Mouse (Mus musculus): ENCODE measurements around the gene Otop1. TPM values are rescaled to one million over a fixed set of nuclear protein-coding genes. Genes with fewer than 3 reads are reported as not detected.

The Otop1 gene
- polyA plus RNA-seq, 1 experiment from 2014 or later: not detected

DNA sequence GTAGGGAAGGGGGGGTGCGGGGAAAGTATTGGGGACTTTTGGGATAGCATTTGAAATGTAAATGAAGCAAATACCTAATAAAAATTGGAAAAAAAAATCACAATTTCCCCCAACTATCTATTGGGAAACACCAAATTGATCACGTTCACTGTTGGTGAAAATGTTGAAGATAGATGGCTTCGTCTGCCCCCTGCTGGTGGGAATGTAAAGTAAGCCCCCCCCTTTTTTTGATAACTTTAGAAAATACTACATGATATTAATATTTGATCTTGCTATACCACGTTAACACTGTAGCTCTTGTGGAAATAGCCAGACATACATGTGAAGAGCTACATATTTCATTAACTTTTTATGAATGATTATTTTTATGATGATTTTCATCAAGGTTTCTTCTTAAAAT lies 20.6 kb upstream of the Otop1 start:
- Histone ChIP-seq H3K27me3 (replicated peaks; ENCODE audit: insufficient read depth, low read length) (no peaks in the 10 kb centered on the region), H3K9ac (replicated peaks; ENCODE audit: low read depth) (no peak overlapping the region), H3K4me1 (ENCODE audit: insufficient read depth, low read depth, low read length) (no peaks in the 10 kb centered on the region), H3K4me3 (ENCODE audit: low read depth, low read length) (no peak overlapping the region), H3K36me3 (ENCODE audit: insufficient read depth, low read length) (no peaks in the 10 kb centered on the region), H3K27ac (ENCODE audit: low read length) (no peak overlapping the region), H3K9me3 (ENCODE audit: low read length) (no peaks in the 10 kb centered on the region), H3K4me2 (replicated peaks; ENCODE audit: low read depth, low read length) (no peak overlapping the region)
- ATAC-seq (no peak), DNase-seq (ENCODE audit: low spot score) (no peak)
- TF ChIP-seq EP300 (IDR thresholded peaks at IDR 0.05) (no peak), CTCF (IDR thresholded peaks at IDR 0.05) (peak; percentile 50)
- 39% methylated on average over 4 of the region's 4 CpGs for WGBS

DNA sequence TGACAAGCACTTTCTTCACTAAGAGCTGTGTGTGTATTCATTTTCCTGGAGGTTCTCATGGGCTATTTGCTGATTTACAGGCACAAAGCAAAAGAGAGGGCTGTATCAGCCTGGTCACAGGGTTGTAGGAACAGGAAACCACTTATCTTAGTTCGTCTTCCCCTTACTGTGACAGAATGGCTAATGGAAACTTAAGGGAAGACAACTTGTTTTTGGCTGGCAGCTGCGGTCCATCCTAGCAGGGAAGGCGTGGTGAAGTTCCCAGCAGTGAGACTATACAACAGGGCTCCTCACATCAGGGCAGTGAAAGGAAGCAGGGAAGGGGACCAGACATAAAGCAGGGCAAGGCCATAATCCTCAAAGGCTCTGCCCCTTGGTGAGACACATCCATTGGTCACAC lies 20.1 kb upstream of the Otop1 start:
- no peaks in the 10 kb centered on the region for H3K27me3 ChIP-seq (replicated peaks; ENCODE audit: insufficient read depth, low read length)
- H3K4me3 ChIP-seq (ENCODE audit: low read depth, low read length): no peak overlapping the region
- no peaks in the 10 kb centered on the region for H3K9me3 ChIP-seq (ENCODE audit: low read length)
- TF ChIP-seq EP300 (IDR thresholded peaks at IDR 0.05) (no peak), CTCF (IDR thresholded peaks at IDR 0.05) (no peak)
- ATAC-seq (no peak), DNase-seq (ENCODE audit: low spot score) (no peak)
- no peaks in the 10 kb centered on the region for H3K4me1 ChIP-seq (ENCODE audit: insufficient read depth, low read depth, low read length)
- H3K27ac ChIP-seq (ENCODE audit: low read length): no peak overlapping the region
- H3K4me2 ChIP-seq (replicated peaks; ENCODE audit: low read depth, low read length): no peak overlapping the region
- no peaks in the 10 kb centered on the region for H3K36me3 ChIP-seq (ENCODE audit: insufficient read depth, low read length)
- WGBS: 60% methylated on average over 3 of the region's 3 CpGs
- no peak overlapping the region for H3K9ac ChIP-seq (replicated peaks; ENCODE audit: low read depth)

DNA sequence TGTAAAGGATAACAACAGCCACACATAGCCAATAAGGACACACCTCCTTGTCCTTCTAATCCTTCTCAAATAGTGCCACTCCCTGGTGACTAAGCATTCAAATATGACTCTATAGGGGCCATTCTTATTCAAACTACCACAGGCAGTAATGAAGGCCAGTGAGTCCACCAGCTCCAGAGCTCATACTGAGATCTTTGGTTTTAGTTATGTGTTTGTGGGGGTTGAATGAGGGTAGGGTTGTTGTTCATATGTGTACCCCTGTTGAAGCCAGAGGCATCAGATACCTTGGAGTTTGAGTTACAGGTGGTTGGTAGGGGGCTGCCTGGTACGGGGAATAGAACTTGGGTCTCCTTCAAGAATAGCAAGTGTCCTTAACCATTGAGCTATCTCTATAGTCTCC lies 19.2 kb upstream of the Otop1 start:
- TF ChIP-seq EP300 (IDR thresholded peaks at IDR 0.05) (no peak), CTCF (IDR thresholded peaks at IDR 0.05) (no peak)
- H3K27me3 ChIP-seq (replicated peaks; ENCODE audit: insufficient read depth, low read length): no peaks in the 10 kb centered on the region
- ATAC-seq (no peak), DNase-seq (ENCODE audit: low spot score) (no peak)
- WGBS: 86% methylated on average over 1 of the region's 1 CpGs
- H3K27ac ChIP-seq (ENCODE audit: low read length): no peak overlapping the region
- no peaks in the 10 kb centered on the region for H3K36me3 ChIP-seq (ENCODE audit: insufficient read depth, low read length)
- H3K4me3 ChIP-seq (ENCODE audit: low read depth, low read length): no peak overlapping the region
- no peak overlapping the region for H3K9ac ChIP-seq (replicated peaks; ENCODE audit: low read depth)
- no peaks in the 10 kb centered on the region for H3K4me1 ChIP-seq (ENCODE audit: insufficient read depth, low read depth, low read length)
- H3K4me2 ChIP-seq (replicated peaks; ENCODE audit: low read depth, low read length): no peak overlapping the region
- H3K9me3 ChIP-seq (ENCODE audit: low read length): no peaks in the 10 kb centered on the region

DNA sequence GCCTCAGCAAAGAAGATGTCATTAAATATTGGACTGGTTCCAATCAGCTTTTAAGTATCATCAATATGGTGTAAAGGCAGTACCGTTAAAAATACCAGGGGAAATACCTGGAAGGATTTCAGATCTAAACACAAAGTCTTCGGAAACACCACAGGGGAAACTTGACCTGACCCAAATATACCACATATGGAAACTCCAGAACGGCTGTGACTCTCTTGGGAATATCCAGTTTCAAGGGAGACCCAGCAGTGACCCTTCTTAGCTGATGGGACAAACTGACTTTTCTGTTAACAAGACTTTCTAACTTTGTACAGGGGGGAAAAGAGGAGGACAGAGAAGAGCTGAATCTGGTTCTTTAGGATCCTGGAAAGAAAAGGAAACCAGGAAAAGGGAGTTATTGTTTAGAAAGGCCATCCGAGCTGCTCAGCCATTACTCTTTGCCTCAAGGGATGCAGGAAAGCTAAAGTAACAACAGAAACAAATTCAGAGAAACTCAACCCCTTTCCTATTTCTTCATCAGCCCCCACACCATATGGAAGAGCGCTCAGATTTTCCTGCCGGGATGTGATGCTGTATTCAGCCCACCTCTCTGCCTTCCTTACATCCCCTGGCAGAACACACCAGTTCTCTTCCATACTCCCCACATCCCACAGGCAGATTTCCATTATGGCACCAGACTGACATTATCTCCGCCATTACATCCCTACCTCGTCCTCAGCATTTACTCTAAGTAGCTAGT lies 17.6 kb upstream of the Otop1 start:
- TF ChIP-seq EP300 (IDR thresholded peaks at IDR 0.05): no peak
- no peak for TF ChIP-seq CTCF (IDR thresholded peaks at IDR 0.05)
- no peak for ATAC-seq

DNA sequence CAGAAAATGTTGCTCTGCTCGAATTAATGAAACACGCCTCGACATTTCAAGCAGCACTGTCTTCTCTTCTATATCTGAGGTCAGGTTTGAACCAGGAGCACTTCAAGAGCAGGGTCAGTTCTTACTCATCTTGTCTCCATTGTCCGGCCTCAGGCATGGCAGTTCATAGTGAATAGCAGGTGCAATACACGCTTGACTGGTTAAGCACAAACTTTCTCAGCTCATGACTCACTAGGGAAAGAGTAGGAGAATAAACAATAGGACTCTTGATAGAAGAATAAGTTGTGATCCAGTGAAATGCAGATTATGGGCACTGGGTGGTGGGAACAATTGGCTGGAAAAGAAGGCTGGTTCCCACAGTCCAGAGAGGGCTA lies 17.0 kb upstream of the Otop1 start:
- Histone ChIP-seq H3K36me3 (ENCODE audit: insufficient read depth, low read length) (peaks cover 6% of the 10 kb centered on the region; the same call in 1 of the 2 replicates), H3K27ac (ENCODE audit: low read length) (no peak overlapping the region), H3K9ac (replicated peaks; ENCODE audit: low read depth) (no peak overlapping the region), H3K4me1 (ENCODE audit: insufficient read depth, low read depth, low read length) (no peaks in the 10 kb centered on the region), H3K9me3 (ENCODE audit: low read length) (no peaks in the 10 kb centered on the region), H3K27me3 (replicated peaks; ENCODE audit: insufficient read depth, low read length) (no peaks in the 10 kb centered on the region), H3K4me3 (ENCODE audit: low read depth, low read length) (no peak overlapping the region), H3K4me2 (replicated peaks; ENCODE audit: low read depth, low read length) (no peak overlapping the region)
- no peak for DNase-seq (ENCODE audit: low spot score)
- no peak for ATAC-seq
- WGBS: 88% methylated on average over 5 of the region's 5 CpGs
- TF ChIP-seq EP300 (IDR thresholded peaks at IDR 0.05): no peak
- no peak for TF ChIP-seq CTCF (IDR thresholded peaks at IDR 0.05)

More for the DNA sequence above, 17.6 kb upstream of the Otop1 start:
- H3K27ac ChIP-seq (ENCODE audit: low read length): no peak overlapping the region
- H3K4me3 ChIP-seq (ENCODE audit: low read depth, low read length): no peak overlapping the region
- no peak overlapping the region for H3K9ac ChIP-seq (replicated peaks; ENCODE audit: low read depth)
- H3K4me1 ChIP-seq (ENCODE audit: insufficient read depth, low read depth, low read length): no peaks in the 10 kb centered on the region
- H3K36me3 ChIP-seq (ENCODE audit: insufficient read depth, low read length): peaks cover 6% of the 10 kb centered on the region; the same call in 1 of the 2 replicates
- no peaks in the 10 kb centered on the region for H3K9me3 ChIP-seq (ENCODE audit: low read length)
- WGBS: 75% methylated on average over 8 of the region's 8 CpGs
- no peak for DNase-seq (ENCODE audit: low spot score)
- H3K27me3 ChIP-seq (replicated peaks; ENCODE audit: insufficient read depth, low read length): no peaks in the 10 kb centered on the region
- no peak overlapping the region for H3K4me2 ChIP-seq (replicated peaks; ENCODE audit: low read depth, low read length)

DNA sequence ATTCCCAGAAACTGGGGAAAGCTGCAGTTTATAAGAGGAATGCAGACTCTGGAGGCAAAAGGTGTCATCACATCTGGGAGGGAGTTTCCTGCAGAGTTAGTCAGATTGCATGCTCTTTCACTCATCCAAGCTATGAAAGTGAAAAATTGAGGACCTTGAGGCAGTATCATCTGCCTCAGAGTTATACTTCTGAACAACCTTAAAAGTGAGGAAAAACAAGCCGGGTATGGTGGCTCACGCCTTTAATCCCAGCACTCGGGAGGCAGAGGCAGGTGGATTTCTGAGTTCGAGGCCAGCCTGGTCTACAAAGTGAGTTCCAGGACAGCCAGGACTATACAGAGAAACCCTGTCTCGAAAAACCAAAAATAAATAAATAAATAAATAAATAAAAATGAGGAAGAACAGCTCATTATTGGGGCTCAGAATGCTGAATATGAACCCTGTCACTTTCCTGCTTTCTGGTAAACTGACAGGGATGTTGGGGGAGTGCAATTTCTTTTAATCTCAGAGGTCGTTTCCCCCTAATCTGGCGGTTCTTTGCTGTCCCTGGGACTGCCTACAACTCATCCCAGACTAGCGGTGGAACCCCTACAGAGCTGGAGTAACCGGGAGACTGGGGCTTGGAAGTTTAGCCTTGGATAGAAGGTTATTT lies 16.2 kb upstream of the Otop1 start:
- Histone ChIP-seq H3K27ac (ENCODE audit: low read length) (peak overlapping the region; percentile 92), H3K9ac (replicated peaks; ENCODE audit: low read depth) (peak overlapping the region; percentile 77), H3K27me3 (replicated peaks; ENCODE audit: insufficient read depth, low read length) (no peaks in the 10 kb centered on the region), H3K4me2 (replicated peaks; ENCODE audit: low read depth, low read length) (peak overlapping the region; percentile 83), H3K36me3 (ENCODE audit: insufficient read depth, low read length) (peaks cover 12% of the 10 kb centered on the region), H3K4me1 (ENCODE audit: insufficient read depth, low read depth, low read length) (no peaks in the 10 kb centered on the region), H3K4me3 (ENCODE audit: low read depth, low read length) (peak overlapping the region; percentile 80), H3K9me3 (ENCODE audit: low read length) (no peaks in the 10 kb centered on the region)
- no peak for DNase-seq (ENCODE audit: low spot score)
- 39% methylated on average over 9 of the region's 9 CpGs for WGBS
- no peak for ATAC-seq
- TF ChIP-seq EP300 (IDR thresholded peaks at IDR 0.05) (no peak), CTCF (IDR thresholded peaks at IDR 0.05) (no peak)
